Mouse (Mus musculus) left cerebral cortex, adult 9 months (tissue): ENCODE data around the gene Atp5e.

Experiments
- DNase-seq, 2 experiments: peaks; one replicate each; pipeline ENCODE4 v3.0.0; 2022; ENCODE audit warnings: low spot score in 2 of 2

The Atp5e gene

DNA sequence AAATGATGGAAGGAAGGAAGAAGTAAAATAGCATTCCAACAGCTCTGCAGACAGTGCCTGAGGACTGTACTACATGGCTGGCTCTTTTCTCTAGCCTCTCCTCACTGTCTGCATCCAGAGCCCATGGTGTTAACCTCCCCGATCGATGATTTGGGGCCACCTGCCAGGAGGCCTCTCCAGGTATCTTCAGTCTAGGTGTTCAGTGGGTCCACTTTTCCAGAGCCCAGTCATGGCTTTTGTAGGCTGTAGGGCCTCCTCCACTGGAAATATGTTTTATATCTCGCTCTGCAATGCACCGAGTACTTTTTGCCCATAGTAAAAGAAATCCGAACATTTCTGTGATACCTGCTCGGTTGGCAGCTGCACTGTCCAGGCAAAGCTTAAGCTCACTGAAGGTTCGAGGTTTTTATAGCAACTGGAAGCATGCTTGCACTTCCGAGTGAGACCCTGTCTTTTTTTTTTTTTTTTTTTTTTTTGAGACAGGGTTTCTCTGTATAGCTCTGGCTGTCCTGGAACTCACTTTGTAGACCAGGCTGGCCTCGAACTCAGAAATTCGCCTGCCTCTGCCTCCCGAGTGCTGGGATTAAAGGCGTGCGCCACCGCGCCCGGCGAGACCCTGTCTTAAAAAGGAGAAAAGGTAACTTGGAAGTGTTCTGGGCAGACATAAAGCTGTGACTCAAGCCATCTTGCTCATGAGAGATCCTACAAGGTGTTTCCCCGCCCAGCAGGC, 48.7 kb downstream of the Atp5e start:
- no peak for DNase-seq

DNA sequence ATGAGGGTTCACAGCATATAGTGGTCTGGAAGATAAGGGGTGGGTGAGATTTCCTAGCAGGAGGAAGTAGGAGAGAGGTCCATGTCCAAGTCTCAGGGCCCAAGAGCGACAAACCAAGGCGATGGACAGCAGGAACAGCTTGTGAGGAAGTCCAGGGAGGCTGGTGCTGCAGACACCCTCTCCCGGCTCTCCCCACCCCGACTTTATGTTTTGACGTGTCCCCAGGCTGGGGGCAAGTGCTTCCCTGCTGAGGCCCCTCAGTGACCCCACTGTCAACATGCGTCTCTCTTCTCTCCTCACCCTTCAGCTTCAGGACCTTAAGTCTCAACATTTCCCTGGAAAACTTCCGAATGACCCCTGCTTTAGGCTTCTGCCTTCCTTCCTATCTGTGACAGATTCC, 50.8 kb downstream of the Atp5e start:
- DNase-seq, result no peak
